Mouse (Mus musculus) CH12.LX (cell line): ENCODE measurements around the gene Baz2b. TPM values are rescaled to one million over a fixed set of nuclear protein-coding genes. Genes with fewer than 3 reads are reported as not detected.

Experiments used
- DNase-seq: peaks from one replicate; pipeline ENCODE4 v3.0.0-alpha.2; 2013; ENCODE audit errors: extremely low read depth
- H3K27ac ChIP-seq: 2 replicates; pipeline ENCODE4 v1.5.1; 2012; ENCODE audit warnings: low read depth, mild to moderate bottlenecking, control low read depth, moderate library complexity; ENCODE audit not compliant: insufficient read depth
- H3K27me3 ChIP-seq: replicated peaks from 2 replicates; pipeline ENCODE3; 2012; ENCODE audit warnings: inconsistent platforms
- H3K36me3 ChIP-seq, 2 experiments: replicated peaks in 1 of 2; 2 replicates each; pipeline versions ENCODE3 to v1.6.1; 2012; ENCODE audit warnings: inconsistent platforms in 1 of 2, low read length in 1 of 2, mild to moderate bottlenecking in 1 of 2, mixed read lengths in 1 of 2, moderate library complexity in 1 of 2; ENCODE audit not compliant: control insufficient read depth in 1 of 2, insufficient read depth in 1 of 2
- H3K4me1 ChIP-seq, 2 experiments: 2 replicates each; pipeline ENCODE4 v1.6.1; 2012; ENCODE audit warnings: inconsistent platforms in 1 of 2, moderate library complexity in 1 of 2; ENCODE audit not compliant: insufficient read depth in 2 of 2, control insufficient read depth in 1 of 2
- H3K4me2 ChIP-seq: 2 replicates; pipeline ENCODE4 v1.6.1; 2012; ENCODE audit warnings: low read depth, mild to moderate bottlenecking, control low read depth; ENCODE audit not compliant: poor library complexity, insufficient read depth, severe bottlenecking
- H3K4me3 ChIP-seq, 3 experiments: fragments of 150-350 bp in 1 of 3; sonication (generic) in 1 of 3; replicated peaks in 1 of 3; 2 replicates each; pipeline versions ENCODE3 to v1.5.1; 2011 to 2012; ENCODE audit warnings: low read depth in 2 of 3, low read length in 2 of 3, mild to moderate bottlenecking in 2 of 3, moderate library complexity in 2 of 3, control low read depth in 1 of 3, improper control_type of control experiment in 1 of 3, inconsistent platforms in 1 of 3, mixed read lengths in 1 of 3; ENCODE audit not compliant: poor library complexity in 1 of 3
- H3K79me2 ChIP-seq: replicated peaks from 2 replicates; pipeline ENCODE4 v1.6.1; 2012; ENCODE audit warnings: mild to moderate bottlenecking, moderate library complexity; ENCODE audit not compliant: control insufficient read depth, poor library complexity, insufficient read depth, severe bottlenecking; ENCODE audit errors: extremely low read depth
- H3K9ac ChIP-seq: 2 replicates; pipeline ENCODE4 v1.6.1; 2012; ENCODE audit warnings: low read depth, mild to moderate bottlenecking, control low read depth, moderate library complexity; ENCODE audit not compliant: insufficient read depth
- H3K9me3 ChIP-seq: replicated peaks from 2 replicates; pipeline ENCODE3; 2012; ENCODE audit warnings: low read length, inconsistent platforms, mixed read lengths
- BHLHE40 ChIP-seq: IDR thresholded peaks from 2 replicates; pipeline ENCODE4 v1.6.1; 2011; ENCODE audit warnings: mild to moderate bottlenecking, low read depth, low read length, improper control_type of control experiment
- CTCF ChIP-seq, 2 experiments: IDR thresholded peaks in 1 of 2; conservative IDR thresholded peaks in 1 of 2; 2 replicates each; pipeline ENCODE4 v1.5.1; 2011 to 2012; ENCODE audit warnings: low read depth in 2 of 2, low read length in 2 of 2, improper control_type of control experiment in 1 of 2, inconsistent platforms in 1 of 2, mild to moderate bottlenecking in 1 of 2, moderate library complexity in 1 of 2
- ELF1 ChIP-seq: IDR thresholded peaks from 2 replicates; pipeline ENCODE4 v1.6.1; 2014; ENCODE audit warnings: low read depth, mild to moderate bottlenecking, inconsistent platforms, low read length, improper control_type of control experiment
- HCFC1 ChIP-seq: IDR thresholded peaks from 2 replicates; pipeline ENCODE4 v1.6.1; 2012; ENCODE audit warnings: low read depth, mild to moderate bottlenecking, inconsistent platforms, low read length, improper control_type of control experiment
- IRF4 ChIP-seq: IDR thresholded peaks from 2 replicates; pipeline ENCODE4 v1.6.1; 2014; ENCODE audit warnings: low read depth, mild to moderate bottlenecking, inconsistent platforms, low read length, improper control_type of control experiment
- JUND ChIP-seq: conservative IDR thresholded peaks from 2 replicates; pipeline ENCODE4 v1.6.1; 2011; ENCODE audit warnings: low read depth, low read length, improper control_type of control experiment
- KAT2A ChIP-seq: IDR thresholded peaks from 2 replicates; pipeline ENCODE4 v1.6.1; 2012; ENCODE audit warnings: low read length, improper control_type of control experiment, inconsistent platforms; ENCODE audit not compliant: insufficient replicate concordance
- MAX ChIP-seq: IDR thresholded peaks from 2 replicates; pipeline ENCODE4 v1.6.1; 2011; ENCODE audit warnings: low read length, improper control_type of control experiment
- MXI1 ChIP-seq: IDR thresholded peaks from 2 replicates; pipeline ENCODE4 v1.6.1; 2011; ENCODE audit warnings: mild to moderate bottlenecking, low read depth, low read length, improper control_type of control experiment
- PAX5 ChIP-seq: IDR thresholded peaks from 2 replicates; pipeline ENCODE4 v1.6.1; 2012; ENCODE audit warnings: low read length, inconsistent platforms, mixed read lengths
- RAD21 ChIP-seq: IDR thresholded peaks from 2 replicates; pipeline ENCODE4 v1.6.1; 2011; ENCODE audit warnings: low read depth, mild to moderate bottlenecking, low read length, improper control_type of control experiment, moderate library complexity
- TCF12 ChIP-seq: IDR thresholded peaks from 2 replicates; pipeline ENCODE4 v1.6.1; 2014; ENCODE audit warnings: low read depth, mild to moderate bottlenecking, inconsistent platforms, low read length, improper control_type of control experiment
- UBTF ChIP-seq: IDR thresholded peaks from 2 replicates; pipeline ENCODE4 v1.6.1; 2012; ENCODE audit warnings: low read depth, mild to moderate bottlenecking, inconsistent platforms, low read length, improper control_type of control experiment, moderate library complexity
- USF1 ChIP-seq: IDR thresholded peaks from 2 replicates; pipeline ENCODE4 v1.6.1; 2014; ENCODE audit warnings: low read depth, mild to moderate bottlenecking, inconsistent platforms, low read length, improper control_type of control experiment
- USF2 ChIP-seq: conservative IDR thresholded peaks from 2 replicates; pipeline ENCODE4 v1.6.1; 2011; ENCODE audit warnings: low read depth, low read length, improper control_type of control experiment
- ZC3H11A ChIP-seq: IDR thresholded peaks from 2 replicates; pipeline ENCODE4 v1.6.1; 2012; ENCODE audit warnings: low read depth, mild to moderate bottlenecking, inconsistent platforms, low read length, improper control_type of control experiment
- ZKSCAN1 ChIP-seq: IDR thresholded peaks from 2 replicates; pipeline ENCODE4 v1.6.1; 2012; ENCODE audit warnings: low read depth, inconsistent platforms, low read length, improper control_type of control experiment, borderline replicate concordance
- ZNF384 ChIP-seq: IDR thresholded peaks from 2 replicates; pipeline ENCODE4 v1.6.1; 2012; ENCODE audit warnings: low read depth, low read length, improper control_type of control experiment, inconsistent platforms
- dilution Hi-C: fragments of 300-500 bp; cut with MboI; formaldehyde crosslinking; loops from 2 replicates; pipeline ENCODE4 v1.14.3; 2020; ENCODE audit warnings: low sequenced_read_pairs; ENCODE audit not compliant: extremely low pct_unique_long_range_greater_than_20kb, extremely low pct_ligation_motif_present
- in situ Hi-C: fragments of 300-500 bp; cut with MboI; formaldehyde crosslinking; loops from 3 replicates; pipeline ENCODE4 v1.14.3; 2019; ENCODE audit warnings: low sequenced_read_pairs, low pct_ligation_motif_present, low pct_unique_long_range_greater_than_20kb, mixed read lengths
- polyA plus RNA-seq: library from polyadenylated mRNA; unstranded; fragments of >175 nt; gene quantifications from 2 replicates; pipeline ENCODE4 v1.2.1, GENCODE M21; 2012; ENCODE audit warnings: low read depth; ENCODE audit not compliant: insufficient read length
- total RNA-seq, 2 experiments: library from RNA; depleted of rRNA; stranded (reverse); fragments of 300-350 nt in 1 of 2; fragments of >200 nt in 1 of 2; gene quantifications; 2 replicates each; pipeline ENCODE4 v1.2.3; 2012 to 2014

Gene Baz2b
- total and polyA plus RNA-seq, 3 experiments: 17.3 to 36.3 (median 31.9) TPM

GRCm38 (mm10) chr2:60040162-60040561 lies 169.5 kb downstream of the Baz2b start:
- in situ Hi-C loops (no loop called here), dilution Hi-C loops (no loop called here)
- Histone ChIP-seq H3K9ac (no peak overlapping the region), H3K79me2 (no peaks in the 10 kb centered on the region), H3K36me3 (peaks cover 4 to 8% of the 10 kb centered on the region in 2 experiments), H3K4me2 (no peak overlapping the region), H3K27ac (no peak overlapping the region), H3K9me3 (no peaks in the 10 kb centered on the region), H3K27me3 (no peaks in the 10 kb centered on the region), H3K4me1 (peaks cover 5% of the 10 kb centered on the region in 2 experiments; a peak in 2 of 4 replicates), H3K4me3 (no peak overlapping the region)
- TF ChIP-seq RAD21: no peak
- no peak for DNase-seq

GRCm38 (mm10) chr2:60037011-60037551 lies 172.6 kb downstream of the Baz2b start:
- Histone ChIP-seq H3K36me3 (peaks cover 4% of the 10 kb centered on the region in 2 experiments), H3K9me3 (no peaks in the 10 kb centered on the region), H3K27me3 (no peaks in the 10 kb centered on the region), H3K4me2 (peak overlapping the region; percentile 47; the same call in 1 of the 2 replicates), H3K27ac (no peak overlapping the region), H3K9ac (peak overlapping the region; percentile 68), H3K4me1 (peaks cover 5 to 14% of the 10 kb centered on the region in 2 experiments; a peak in 2 of 4 replicates), H3K79me2 (no peaks in the 10 kb centered on the region), H3K4me3 (peak overlapping the region; percentile 45 to 74 (median 64))
- dilution Hi-C loops (no loop called here), in situ Hi-C loops (no loop called here)
- no peak for DNase-seq
- TF ChIP-seq USF2 (peak; percentile 66), MAX (no peak), HCFC1 (peak; percentile 19; the same call in 1 of the 2 replicates), ELF1 (peak; percentile 70), ZNF384 (no peak), CTCF (conservative IDR thresholded peaks at IDR 0.05 in 1 of 2, IDR thresholded peaks at IDR 0.05 in 1 of 2; ENCODE audit: low read depth in 2 of 2, low read length in 2 of 2) (peak in 1 of 2 experiments; percentile 7; a peak in 1 of 4 replicates), USF1 (peak; percentile 81), BHLHE40 (peak; percentile 95)

- Histone ChIP-seq H3K27ac (no peak overlapping the region), H3K36me3 (peaks cover 4% of the 10 kb centered on the region in 2 experiments), H3K4me1 (peaks cover 5 to 16% of the 10 kb centered on the region in 2 experiments; a peak in 2 of 4 replicates), H3K9me3 (no peaks in the 10 kb centered on the region), H3K4me2 (no peak overlapping the region), H3K9ac (no peak overlapping the region; the same call in 1 of the 2 replicates), H3K79me2 (no peaks in the 10 kb centered on the region), H3K4me3 (peak overlapping the region in 1 of 3 experiments; percentile 74), H3K27me3 (no peaks in the 10 kb centered on the region)
- TF ChIP-seq RAD21 (no peak), JUND (no peak), MXI1 (no peak), BHLHE40 (no peak), ZKSCAN1 (no peak), ZC3H11A (no peak), KAT2A (no peak), TCF12 (no peak), CTCF (conservative IDR thresholded peaks at IDR 0.05 in 1 of 2, IDR thresholded peaks at IDR 0.05 in 1 of 2; ENCODE audit: low read depth in 2 of 2, low read length in 2 of 2) (no peak), PAX5 (no peak), IRF4 (no peak), MAX (no peak), ELF1 (no peak), UBTF (no peak), HCFC1 (no peak)
- in situ Hi-C loops (no loop called here), dilution Hi-C loops (no loop called here)
- no peak for DNase-seq
These were observed 173.3 kb downstream of the Baz2b start for GRCm38 (mm10) chr2:60036361-60036760.
